Mouse (Mus musculus) liver, adult 2 months (tissue): ENCODE measurements around the gene Atp6v1g2.

Source experiments
- CTCF ChIP-seq: fragments of 200-500 bp; IDR thresholded peaks from 2 replicates; pipeline ENCODE4 v1.5.1; 2011; ENCODE audit warnings: low read depth, low read length, control low read depth
- POLR2A ChIP-seq: fragments of 200-500 bp; IDR thresholded peaks from 2 replicates; pipeline ENCODE4 v1.6.1; 2011; ENCODE audit warnings: low read length, control low read depth; ENCODE audit not compliant: insufficient read depth; ENCODE audit errors: extremely low read depth

DNA sequence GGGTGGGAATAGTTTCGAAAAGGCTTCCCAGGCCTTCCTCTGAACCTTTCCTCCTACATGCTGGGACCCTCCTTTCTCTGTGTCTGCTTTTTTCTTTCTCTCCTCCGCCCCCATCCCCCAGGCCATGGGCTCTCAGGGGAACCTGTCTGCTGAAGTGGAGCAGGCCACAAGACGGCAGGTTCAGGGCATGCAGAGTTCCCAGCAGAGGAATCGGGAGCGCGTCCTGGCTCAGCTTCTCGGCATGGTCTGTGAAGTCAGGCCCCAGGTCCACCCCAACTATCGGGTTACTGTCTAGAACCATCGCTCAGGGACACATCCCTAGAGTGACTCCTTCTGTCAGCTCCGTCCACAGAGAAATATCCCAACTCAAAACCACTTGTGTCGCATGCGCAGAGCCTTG, 4.0 kb downstream of the Atp6v1g2 start:
- TF ChIP-seq CTCF (no peak), POLR2A (no peak)
